Mouse (Mus musculus): ENCODE measurements around the gene Ptger1. TPM values are rescaled to one million over a fixed set of nuclear protein-coding genes. Genes with fewer than 3 reads are reported as not detected.

Gene Ptger1
- 0.15 and 0.21 TPM in 2 replicates for polyA plus RNA-seq (2015; fragmentation: Nextera tagmentation; extraction: Ambion mirVana)

GRCm38 (mm10) chr8:83665969-83666865 lies at the start of gene Ptger1:
Gene Ptger1 (plus strand): TSS chr8:83666678.

DNA sequence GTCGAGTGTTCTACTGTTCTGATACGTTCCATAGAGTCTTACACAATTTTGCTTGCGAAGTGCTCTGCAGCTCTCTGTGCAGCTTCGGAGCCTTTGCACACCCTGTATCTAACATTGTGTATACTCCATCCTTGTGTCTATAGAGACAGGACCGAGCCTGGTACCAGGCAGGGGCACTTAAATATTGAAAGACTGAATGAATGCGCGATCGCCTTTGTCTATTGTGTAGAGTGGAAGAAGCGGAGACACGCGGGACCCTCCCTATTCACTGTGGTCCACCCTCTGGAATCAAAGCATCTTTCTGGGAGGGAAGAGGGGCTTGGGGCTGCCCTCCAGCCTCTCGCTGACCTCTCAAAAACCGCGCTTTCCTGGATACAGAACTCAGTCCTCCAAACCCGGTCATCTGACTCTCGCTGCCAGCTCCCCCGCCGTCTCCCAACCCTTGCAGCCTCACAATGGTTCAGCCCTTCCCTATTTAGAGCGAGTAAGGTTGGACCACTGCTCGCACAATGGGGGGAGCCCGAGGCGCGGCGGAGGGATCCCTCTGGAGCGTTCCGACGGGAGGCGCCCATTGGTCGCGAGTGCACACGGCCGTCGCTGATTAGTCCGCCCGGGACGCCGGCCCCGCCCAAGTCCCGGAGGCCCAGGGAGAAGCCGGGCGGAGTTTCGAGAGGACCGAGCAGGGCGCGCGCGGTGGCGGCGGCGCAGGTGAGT lies 14.3 kb upstream of the Ptger1 start, which contains the start of gene Gipc1:
TSS of gene Gipc1 (plus strand) at position 648 of the 714 bp plus-strand sequence.

GRCm38 (mm10) chr8:83698661-83699453 lies 32.4 kb downstream of the Ptger1 start, which contains the start of gene Pkn1:
Gene Pkn1 (minus strand): TSS chr8:83699179.

DNA sequence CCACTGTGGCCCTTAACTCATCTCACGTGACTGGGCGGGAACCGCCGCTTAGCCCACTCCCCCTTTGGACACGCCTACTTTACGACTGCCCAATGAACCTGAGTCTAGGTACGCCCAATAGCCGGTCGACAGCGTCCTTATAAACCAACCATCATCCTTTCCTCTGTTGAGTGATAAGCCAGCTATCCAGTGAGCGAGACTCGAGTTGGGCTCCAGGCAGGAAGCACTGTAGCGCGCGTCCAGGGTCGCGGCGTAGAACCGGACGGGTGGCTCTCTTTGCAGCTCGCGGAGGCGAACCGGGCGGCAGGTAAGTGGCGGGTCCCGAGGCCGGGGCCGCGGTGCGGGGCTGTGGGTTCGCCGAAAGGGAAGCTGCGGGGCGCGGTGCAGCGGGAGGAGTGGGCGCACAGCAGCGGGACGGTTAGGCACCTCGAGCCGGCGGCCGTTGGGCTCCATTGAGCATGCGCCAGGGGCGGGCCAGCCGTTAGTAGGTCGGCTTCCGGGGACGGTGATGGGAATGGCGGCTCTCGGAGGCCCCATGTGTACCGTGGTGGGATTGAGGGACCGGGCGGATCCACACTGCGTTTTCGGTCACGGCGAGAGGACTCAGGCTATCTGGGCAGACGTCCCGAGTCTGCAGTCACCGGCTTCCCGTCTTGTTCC lies 48.7 kb downstream of the Ptger1 start, which contains the start of gene Ddx39:
TSS of gene Ddx39 (plus strand) at position 147 of the 660 bp plus-strand sequence.

Other genes starting within 250 kb of the Ptger1 start
- gene Scoc, start 208.3 kb upstream of the Ptger1 start, polyA plus RNA-seq (2015; fragmentation: Nextera tagmentation; extraction: Ambion mirVana) = 54.2 and 62.0 TPM in 2 replicates
- gene Olfr370, start 130.9 kb upstream of the Ptger1 start, polyA plus RNA-seq (2015; fragmentation: Nextera tagmentation; extraction: Ambion mirVana) = not detected in 2 replicates
- 696 and 775 TPM in 2 replicates for gene Ndufb7, start 100.0 kb upstream of the Ptger1 start, polyA plus RNA-seq (2015; fragmentation: Nextera tagmentation; extraction: Ambion mirVana)
- gene Tecr, start 58.7 kb upstream of the Ptger1 start, polyA plus RNA-seq (2015; fragmentation: Nextera tagmentation; extraction: Ambion mirVana) = 252 and 262 TPM in 2 replicates
- gene Dnajb1, start 58.5 kb upstream of the Ptger1 start, polyA plus RNA-seq (2015; fragmentation: Nextera tagmentation; extraction: Ambion mirVana) = 20.7 and 22.4 TPM in 2 replicates
- 72.1 and 81.6 TPM in 2 replicates for gene Gipc1, start 14.0 kb upstream of the Ptger1 start, polyA plus RNA-seq (2015; fragmentation: Nextera tagmentation; extraction: Ambion mirVana)
- gene Pkn1, start 32.5 kb downstream of the Ptger1 start, polyA plus RNA-seq (2015; fragmentation: Nextera tagmentation; extraction: Ambion mirVana) = 16.1 and 17.8 TPM in 2 replicates
- gene Ddx39, start 48.5 kb downstream of the Ptger1 start, polyA plus RNA-seq (2015; fragmentation: Nextera tagmentation; extraction: Ambion mirVana) = 38.8 and 42.0 TPM in 2 replicates
- 42.7 and 50.2 TPM in 2 replicates for gene Adgre5, start 74.6 kb downstream of the Ptger1 start, polyA plus RNA-seq (2015; fragmentation: Nextera tagmentation; extraction: Ambion mirVana)
- 3.8 and 3.9 TPM in 2 replicates for gene Adgrl1, start 233.4 kb downstream of the Ptger1 start, polyA plus RNA-seq (2015; fragmentation: Nextera tagmentation; extraction: Ambion mirVana)